Mouse (Mus musculus) Patski (cell line): ENCODE measurements around the gene Sgpp2. TPM values are rescaled to one million over a fixed set of nuclear protein-coding genes. Genes with fewer than 3 reads are reported as not detected.

ENCODE experiments used
- ATAC-seq: fragments of 100-300 bp; one replicate; pipeline ENCODE4 v1.8.0; 2021
- CTCF ChIA-PET: fragments of 350-600 bp; sonication (Branson Sonifier 250); formaldehyde crosslinking; loops from one replicate; lab custom pipeline; 2022; ENCODE audit warnings: inconsistent platforms; lab: Charles Lee
- POLR2A ChIA-PET: fragments of 350-600 bp; sonication (Branson Sonifier 250); formaldehyde crosslinking; loops from one replicate; lab custom pipeline; 2022; ENCODE audit warnings: antibody characterized with exemption, inconsistent platforms; lab: Charles Lee
- DNase-seq: peaks from one replicate; pipeline ENCODE4 v3.0.0-alpha.2; 2011; ENCODE audit warnings: low read depth, low spot score
- H3K27me3 ChIP-seq: fragments of 371-371 bp; one replicate; pipeline ENCODE4 v1.5.1; 2021
- CTCF ChIP-seq: fragments of 100-300 bp; IDR thresholded peaks from one replicate; pipeline ENCODE4 v1.5.1; 2021
- in situ Hi-C: fragments of 300-500 bp; cut with MboI; formaldehyde crosslinking; loops from 3 replicates; pipeline ENCODE4 v1.11.1; 2018; ENCODE audit warnings: low pct_unique_long_range_greater_than_20kb, mixed read lengths
- polyA plus RNA-seq: library from polyadenylated mRNA; unstranded; gene quantifications from one replicate; pipeline ENCODE4 v1.2.3, GENCODE M21; 2021

Gene Sgpp2
- polyA plus RNA-seq, 1 experiment from 2014 or later = 0.09 TPM

- no peak for DNase-seq
These were observed 132.9 kb downstream of the Sgpp2 start for GRCm38 (mm10) chr1:78443056-78443455.

GRCm38 (mm10) chr1:78446232-78446631 lies 136.1 kb downstream of the Sgpp2 start:
- in situ Hi-C loops = no loop called here
- no peak for TF ChIP-seq CTCF
- no peak for DNase-seq
- POLR2A ChIA-PET = no interaction called here
- H3K27me3 ChIP-seq = no peaks in the 10 kb centered on the region
- no peak for ATAC-seq
- CTCF ChIA-PET = interaction anchor here (1.6 kb wide), 1 partner anchor 9 kb away, joined by 6 read pairs; no protein-coding TSS in a partner anchor

More at GRCm38 (mm10) chr1:78443056-78443455, 132.9 kb downstream of the Sgpp2 start:
- in situ Hi-C loops = no loop called here
- ChIA-PET CTCF (no interaction called here), POLR2A (no interaction called here)
- no peak for TF ChIP-seq CTCF
- no peaks in the 10 kb centered on the region for H3K27me3 ChIP-seq
- no peak for ATAC-seq

- H3K27me3 ChIP-seq = no peaks in the 10 kb centered on the region
- ChIA-PET POLR2A (no interaction called here), CTCF (interaction anchor here (1.3 to 1.6 kb wide), 2 partner anchors 8 to 67 kb away, joined by 3 to 6 read pairs; no protein-coding TSS in a partner anchor)
- no peak for TF ChIP-seq CTCF
- in situ Hi-C loops = no loop called here
- no peak for ATAC-seq
- no peak for DNase-seq
These were observed 136.6 kb downstream of the Sgpp2 start for GRCm38 (mm10) chr1:78446742-78447141.

GRCm38 (mm10) chr1:78448091-78448490 lies 137.9 kb downstream of the Sgpp2 start:
- ATAC-seq (peak; percentile 44), DNase-seq (no peak)
- in situ Hi-C loops = no loop called here
- H3K27me3 ChIP-seq = no peaks in the 10 kb centered on the region
- ChIA-PET POLR2A (interaction anchor here (1.0 kb wide), 1 partner anchor 23 kb away, joined by 3 read pairs; no protein-coding TSS in a partner anchor), CTCF (interaction anchor here (1.3 kb wide), 2 partner anchors 68 to 232 kb away, joined by 3 read pairs; no protein-coding TSS in a partner anchor)
- no peak for TF ChIP-seq CTCF

GRCm38 (mm10) chr1:78451070-78451854 lies 141.1 kb downstream of the Sgpp2 start:
- CTCF ChIA-PET = interaction anchor here (1.5 kb wide), 1 partner anchor 10 kb away, joined by 4 read pairs; no protein-coding TSS in a partner anchor
- no peaks in the 10 kb centered on the region for H3K27me3 ChIP-seq
- DNase-seq (no peak), ATAC-seq (no peak)
- POLR2A ChIA-PET = no interaction called here
- no peak for TF ChIP-seq CTCF
- in situ Hi-C loops = loop anchor here (5.0 kb wide), 2 partner anchors 239 to 469 kb away; no protein-coding TSS in a partner anchor

GRCm38 (mm10) chr1:78452544-78452943 lies 142.4 kb downstream of the Sgpp2 start:
- in situ Hi-C loops = loop anchor here (5.0 kb wide), 2 partner anchors 240 to 470 kb away; no protein-coding TSS in a partner anchor
- CTCF ChIA-PET = interaction anchor here (1.5 kb wide), 1 partner anchor 11 kb away, joined by 4 read pairs; no protein-coding TSS in a partner anchor

GRCm38 (mm10) chr1:78453886-78454285 lies 143.7 kb downstream of the Sgpp2 start:
- DNase-seq (no peak), ATAC-seq (no peak)
- in situ Hi-C loops = loop anchor here (5.0 kb wide), 2 partner anchors 242 to 472 kb away; no protein-coding TSS in a partner anchor
- TF ChIP-seq CTCF = no peak
- POLR2A ChIA-PET = no interaction called here
- CTCF ChIA-PET = interaction anchor here (0.9 to 2.9 kb wide), 11 partner anchors 10 to 484 kb away, joined by 3 to 16 read pairs (median 7); no protein-coding TSS in a partner anchor
- H3K27me3 ChIP-seq = no peaks in the 10 kb centered on the region

More at GRCm38 (mm10) chr1:78452544-78452943, 142.4 kb downstream of the Sgpp2 start:
- DNase-seq (no peak), ATAC-seq (no peak)
- POLR2A ChIA-PET = no interaction called here
- no peaks in the 10 kb centered on the region for H3K27me3 ChIP-seq
- TF ChIP-seq CTCF = no peak

- CTCF ChIA-PET = interaction anchor here (0.8 to 2.9 kb wide), 14 partner anchors 9 to 510 kb away, joined by 3 to 16 read pairs (median 6); no protein-coding TSS in a partner anchor
- POLR2A ChIA-PET = no interaction called here
- DNase-seq (no peak), ATAC-seq (no peak)
- H3K27me3 ChIP-seq = no peaks in the 10 kb centered on the region
- in situ Hi-C loops = loop anchor here (5.0 kb wide), 2 partner anchors 242 to 472 kb away; no protein-coding TSS in a partner anchor
- TF ChIP-seq CTCF = peak; percentile 88
These were observed 144.5 kb downstream of the Sgpp2 start for GRCm38 (mm10) chr1:78454659-78455058.

Other genes with a start within 250 kb of the Sgpp2 start
- gene Pax3, start 113.2 kb upstream of the Sgpp2 start, polyA plus RNA-seq = 0.19 TPM
- gene Farsb, start 178.6 kb downstream of the Sgpp2 start, polyA plus RNA-seq = 63.6 TPM
- not detected for gene Mogat1, start 200.6 kb downstream of the Sgpp2 start, polyA plus RNA-seq
- gene BC035947, start 201.8 kb downstream of the Sgpp2 start, polyA plus RNA-seq = not detected